Mouse (Mus musculus) myocyte (in vitro differentiated cells): ENCODE results near the gene Prpf8.

ENCODE experiments used
- CEBPB ChIP-seq: IDR thresholded peaks from 2 replicates; pipeline ENCODE4 v1.6.1; 2011; ENCODE audit warnings: mild to moderate bottlenecking, moderate library complexity; ENCODE audit not compliant: poor library complexity, insufficient read depth, severe bottlenecking
- E2F4 ChIP-seq: IDR thresholded peaks from one replicate; pipeline ENCODE4 v1.6.1; 2011; ENCODE audit warnings: mild to moderate bottlenecking, control low read depth, moderate library complexity; ENCODE audit not compliant: insufficient read depth
- MAX ChIP-seq: IDR thresholded peaks from one replicate; pipeline ENCODE4 v1.6.1; 2011; ENCODE audit warnings: low read depth, mild to moderate bottlenecking, control low read depth
- MYOG ChIP-seq, 3 experiments: IDR thresholded peaks; one replicate each; pipeline ENCODE4 v1.6.1; 2011; ENCODE audit warnings: control low read depth in 2 of 3, low read depth in 2 of 3, mild to moderate bottlenecking in 2 of 3; ENCODE audit not compliant: insufficient read length in 2 of 3, control insufficient read depth in 1 of 3, insufficient read depth in 1 of 3
- POLR2A ChIP-seq: IDR thresholded peaks from one replicate; pipeline ENCODE4 v1.6.1; 2011; ENCODE audit warnings: low read depth, mild to moderate bottlenecking, control low read depth, moderate library complexity; ENCODE audit not compliant: insufficient read length
- POLR2AphosphoS2 ChIP-seq: IDR thresholded peaks from one replicate; pipeline ENCODE4 v1.6.1; 2011; ENCODE audit warnings: low read depth, control low read depth; ENCODE audit not compliant: insufficient read length
- SRF ChIP-seq: IDR thresholded peaks from one replicate; pipeline ENCODE4 v1.6.1; 2011; ENCODE audit warnings: low read depth; ENCODE audit not compliant: control insufficient read depth, insufficient read length
- TCF3 ChIP-seq: IDR thresholded peaks from one replicate; pipeline ENCODE4 v1.6.1; 2011; ENCODE audit warnings: low read depth, control low read depth; ENCODE audit not compliant: insufficient read length
- USF1 ChIP-seq: IDR thresholded peaks from one replicate; pipeline ENCODE4 v1.6.1; 2011; ENCODE audit warnings: low read depth, mild to moderate bottlenecking, control low read depth, moderate library complexity

- TF ChIP-seq POLR2A (peak; percentile 34), MAX (peak; percentile 6), USF1 (no peak), MYOG (IDR thresholded peaks at IDR 0.05; ENCODE audit: control insufficient read depth in 1 of 3, insufficient read depth in 1 of 3, insufficient read length in 2 of 3, low read depth in 2 of 3) (peak; percentile 80 to 99 (median 95)), SRF (no peak), E2F4 (no peak), TCF3 (peak; percentile 90), CEBPB (no peak), POLR2AphosphoS2 (no peak)
Measured at GRCm38 (mm10) chr11:75551961-75552441, 65.4 kb downstream of the Prpf8 start.
